Mouse (Mus musculus) liver, embryonic 13.5 days (tissue): ENCODE measurements around the gene Cd72. TPM values are rescaled to one million over a fixed set of nuclear protein-coding genes. Genes with fewer than 3 reads are reported as not detected.

Source experiments
- ATAC-seq: fragments of 200-750 bp; cut with Nextera tagmentation; 2 replicates; pipeline ENCODE4 v1.8.0; 2017; ENCODE audit warnings: low read depth, mild to moderate bottlenecking, moderate number of reproducible peaks, moderate library complexity
- DNase-seq: peaks from one replicate; pipeline ENCODE4 v3.0.0; 2022
- H3K27ac ChIP-seq: fragments of 300-500 bp; sonication (generic); 2 replicates; pipeline ENCODE4 v1.5.1; 2015; ENCODE audit warnings: moderate library complexity, mild to moderate bottlenecking, inconsistent platforms
- H3K27me3 ChIP-seq: fragments of 300-500 bp; sonication (generic); 2 replicates; pipeline ENCODE4 v1.6.1; 2015; ENCODE audit warnings: mild to moderate bottlenecking, inconsistent platforms
- H3K36me3 ChIP-seq: fragments of 300-500 bp; sonication (generic); 2 replicates; pipeline ENCODE4 v1.6.1; 2015; ENCODE audit warnings: mild to moderate bottlenecking, inconsistent platforms
- H3K4me1 ChIP-seq: fragments of 300-500 bp; sonication (generic); replicated peaks from 2 replicates; pipeline ENCODE4 v1.6.1; 2015; ENCODE audit warnings: inconsistent platforms
- H3K4me2 ChIP-seq: fragments of 300-500 bp; sonication (generic); 2 replicates; pipeline ENCODE4 v1.6.1; 2015; ENCODE audit warnings: inconsistent platforms, mild to moderate bottlenecking, moderate library complexity
- H3K4me3 ChIP-seq: fragments of 300-500 bp; sonication (generic); replicated peaks from 2 replicates; pipeline ENCODE4 v1.5.1; 2015; ENCODE audit warnings: mild to moderate bottlenecking, inconsistent platforms
- H3K9ac ChIP-seq: fragments of 300-500 bp; sonication (generic); 2 replicates; pipeline ENCODE4 v1.6.1; 2015; ENCODE audit warnings: mild to moderate bottlenecking, inconsistent platforms
- H3K9me3 ChIP-seq: fragments of 300-500 bp; sonication (generic); replicated peaks from 2 replicates; pipeline ENCODE4 v1.6.1; 2016; ENCODE audit warnings: inconsistent platforms
- WGBS: fragments of 180-500 bp; shearing (Covaris S2); methylation state at CpG from one replicate; pipeline ENCODE4 v1.1.7; 2015; ENCODE audit not compliant: insufficient replicate concordance; 5-methylcytosine and 5-hydroxymethylcytosine counted together
- polyA plus RNA-seq: library from polyadenylated mRNA; unstranded; fragments of >200 nt; fragmentation: Nextera tagmentation; extraction: Ambion mirVana; gene quantifications from 2 replicates; pipeline ENCODE4 v1.2.1, GENCODE M21; 2015

Cd72 gene
- polyA plus RNA-seq, 1 experiment from 2014 or later: 0.70 TPM

DNA sequence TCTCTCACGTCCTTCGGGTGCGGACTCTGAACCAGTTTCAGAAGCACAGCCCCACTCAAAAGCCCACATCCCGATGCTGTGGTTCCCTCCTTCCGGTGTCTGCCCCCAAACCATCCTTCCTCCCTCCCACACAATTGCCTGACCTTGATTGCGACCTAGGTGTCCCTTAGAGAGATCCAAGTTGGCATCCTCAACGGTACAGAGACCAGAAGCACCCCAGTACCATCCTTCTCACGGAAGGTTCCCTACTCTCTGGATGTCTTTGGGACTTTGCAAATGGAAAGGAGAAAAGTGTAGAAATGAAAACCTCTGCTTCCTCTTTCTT lies 24.1 kb upstream of the Cd72 start:
- H3K27ac ChIP-seq: peak overlapping the region; percentile 35; the same call in 1 of the 2 replicates
- H3K36me3 ChIP-seq: no peaks in the 10 kb centered on the region
- H3K9ac ChIP-seq: peak overlapping the region; percentile 64
- no peaks in the 10 kb centered on the region for H3K9me3 ChIP-seq
- ATAC-seq (peak; percentile 37), DNase-seq (no peak)
- peak overlapping the region; percentile 52 for H3K4me3 ChIP-seq
- WGBS: 22% methylated on average over 8 of the region's 8 CpGs
- peaks cover 17% of the 10 kb centered on the region for H3K4me1 ChIP-seq
- H3K4me2 ChIP-seq: peak overlapping the region; percentile 67
- 0 out of 2 replicates have a peak, but pooled peaks cover 9% of the 10 kb centered on the region for H3K27me3 ChIP-seq

DNA sequence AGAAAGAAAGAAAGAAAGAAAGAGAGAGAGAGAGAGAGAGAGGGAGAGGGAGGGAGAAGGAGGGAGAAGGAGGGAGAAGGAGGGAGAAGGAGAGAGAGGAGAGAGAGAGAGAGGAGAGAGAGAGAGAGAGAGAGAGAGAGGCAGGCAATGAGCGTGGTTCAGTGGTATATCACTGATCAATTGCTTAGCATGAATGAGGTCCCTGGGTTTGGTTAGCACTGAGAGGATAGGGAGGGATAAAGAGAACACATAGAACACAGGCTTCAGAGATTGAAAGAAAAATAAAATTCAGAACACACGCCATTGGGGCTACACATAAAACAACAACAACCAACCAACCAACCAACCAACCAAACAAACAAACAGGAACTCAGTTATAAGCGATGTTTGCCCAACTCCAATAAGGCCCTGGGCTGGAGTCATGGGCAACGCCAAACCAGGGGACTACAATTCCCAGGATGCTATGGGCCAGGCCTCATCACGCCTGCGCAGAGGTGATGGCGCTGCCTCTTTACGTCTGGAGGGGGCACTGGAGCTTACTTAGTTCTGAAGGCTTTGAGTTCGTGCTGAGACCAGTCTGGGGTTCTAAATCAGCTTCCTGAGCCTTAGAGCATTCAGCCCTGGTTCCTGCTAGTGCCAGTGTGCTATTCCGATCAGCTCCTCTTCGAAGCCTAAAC lies 23.6 kb upstream of the Cd72 start:
- no peaks in the 10 kb centered on the region for H3K9me3 ChIP-seq
- H3K4me2 ChIP-seq: peak overlapping the region; percentile 67
- H3K4me3 ChIP-seq: peak overlapping the region; percentile 52
- peaks cover 17% of the 10 kb centered on the region for H3K4me1 ChIP-seq
- H3K27me3 ChIP-seq: 0 out of 2 replicates have a peak, but pooled peaks cover 7% of the 10 kb centered on the region
- WGBS: 13% methylated on average over 11 of the region's 11 CpGs
- H3K27ac ChIP-seq: peak overlapping the region; percentile 35; the same call in 1 of the 2 replicates
- no peaks in the 10 kb centered on the region for H3K36me3 ChIP-seq
- peak overlapping the region; percentile 64 for H3K9ac ChIP-seq
- DNase-seq (peak; percentile 84), ATAC-seq (peak; percentile 92)

DNA sequence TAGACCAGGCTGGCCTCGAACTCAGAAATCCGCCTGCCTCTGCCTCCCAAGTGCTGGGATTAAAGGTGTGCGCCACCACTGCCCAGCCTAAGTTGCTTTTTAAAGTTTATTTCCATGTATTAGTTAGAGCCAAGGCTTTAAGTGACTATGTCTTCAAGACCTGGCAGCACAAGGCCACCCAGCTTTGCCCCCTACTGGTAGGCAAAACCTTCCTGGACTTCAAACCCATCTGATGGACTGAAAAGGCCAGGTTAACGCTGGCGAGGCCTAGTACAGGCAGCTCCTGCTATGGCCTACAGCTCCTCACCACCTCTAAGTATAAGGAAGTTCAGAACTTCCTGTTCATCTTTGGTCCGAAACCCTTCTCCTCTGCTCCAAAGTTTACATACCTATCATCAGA lies 22.2 kb upstream of the Cd72 start:
- Histone ChIP-seq H3K4me2 (no peak overlapping the region), H3K27me3 (no peaks in the 10 kb centered on the region), H3K4me1 (peaks cover 11% of the 10 kb centered on the region), H3K36me3 (no peaks in the 10 kb centered on the region), H3K27ac (no peak overlapping the region), H3K9ac (no peak overlapping the region), H3K9me3 (no peaks in the 10 kb centered on the region), H3K4me3 (no peak overlapping the region)
- DNase-seq: no peak
- ATAC-seq: no peak
- WGBS: 59% methylated on average over 6 of the region's 6 CpGs

DNA sequence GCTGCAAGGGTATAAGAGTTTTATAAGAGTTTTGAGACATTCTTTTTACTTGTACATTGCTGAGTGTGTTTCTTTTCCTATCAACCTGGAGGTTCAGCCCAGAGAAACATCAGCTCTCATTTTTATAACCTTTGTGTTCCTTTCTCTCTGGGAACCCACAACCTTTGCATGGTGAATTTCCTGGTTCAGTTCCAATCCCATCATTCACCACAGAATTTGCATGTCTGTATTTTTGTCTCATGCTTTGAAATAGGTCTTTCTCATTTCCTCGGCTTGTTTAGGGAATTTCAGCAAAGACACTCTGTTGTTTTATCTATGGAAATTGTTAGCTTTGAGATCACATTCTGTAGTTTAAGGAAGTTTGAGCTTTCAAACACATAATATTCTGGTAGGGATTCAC lies 19.2 kb upstream of the Cd72 start:
- H3K4me3 ChIP-seq: no peak overlapping the region
- no peaks in the 10 kb centered on the region for H3K36me3 ChIP-seq
- H3K9me3 ChIP-seq: no peaks in the 10 kb centered on the region
- ATAC-seq (no peak), DNase-seq (no peak)
- H3K4me2 ChIP-seq: no peak overlapping the region
- WGBS: 47% methylated on average over 1 of the region's 1 CpGs
- H3K9ac ChIP-seq: no peak overlapping the region
- no peaks in the 10 kb centered on the region for H3K27me3 ChIP-seq
- no peak overlapping the region for H3K27ac ChIP-seq
- H3K4me1 ChIP-seq: peaks cover 3% of the 10 kb centered on the region

DNA sequence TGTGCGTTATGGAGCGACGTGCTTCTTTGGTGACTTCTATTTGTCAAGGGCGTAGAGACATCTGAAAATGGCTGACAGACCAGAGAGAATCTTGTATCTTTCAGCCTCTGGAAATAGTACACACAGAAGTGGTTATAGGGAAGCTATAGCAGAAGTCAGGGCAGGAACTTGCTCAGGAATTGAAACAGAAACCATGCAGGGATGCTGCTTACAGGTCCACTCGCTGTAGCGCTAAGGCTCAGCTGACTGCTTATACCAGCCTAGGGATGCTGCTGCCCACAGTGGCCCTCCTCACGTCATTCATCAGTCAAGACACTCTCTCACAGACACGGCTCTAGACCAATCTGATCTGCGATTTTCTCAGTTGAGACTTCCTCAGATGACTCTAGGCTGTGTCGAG lies 15.9 kb upstream of the Cd72 start:
- Histone ChIP-seq H3K4me3 (no peak overlapping the region), H3K27me3 (no peaks in the 10 kb centered on the region), H3K4me2 (no peak overlapping the region), H3K4me1 (no peaks in the 10 kb centered on the region), H3K9me3 (no peaks in the 10 kb centered on the region), H3K36me3 (no peaks in the 10 kb centered on the region), H3K9ac (no peak overlapping the region), H3K27ac (no peak overlapping the region)
- DNase-seq (no peak), ATAC-seq (no peak)
- WGBS: 78% methylated on average over 10 of the region's 10 CpGs

DNA sequence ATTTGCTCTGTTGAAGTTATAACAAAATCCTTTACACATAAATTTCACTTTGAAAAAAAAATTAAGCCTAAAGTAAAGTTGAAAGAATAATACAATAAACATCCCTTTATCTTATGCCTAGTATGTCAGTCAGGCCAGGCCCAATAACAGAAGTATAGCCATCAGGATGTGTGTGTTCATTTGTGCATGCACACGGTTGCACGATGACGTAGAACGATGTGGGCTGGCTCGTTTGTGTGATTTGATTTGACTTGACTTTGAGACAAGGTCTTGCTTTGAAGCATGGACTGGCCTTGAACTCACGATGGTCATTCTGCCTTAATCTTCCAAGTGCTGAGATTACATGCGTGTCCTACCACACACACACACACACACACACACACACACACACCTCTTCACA lies 12.4 kb upstream of the Cd72 start:
- no peaks in the 10 kb centered on the region for H3K4me1 ChIP-seq
- no peak overlapping the region for H3K27ac ChIP-seq
- DNase-seq (no peak), ATAC-seq (no peak)
- no peaks in the 10 kb centered on the region for H3K36me3 ChIP-seq
- H3K9ac ChIP-seq: no peak overlapping the region
- H3K4me2 ChIP-seq: no peak overlapping the region
- WGBS: 74% methylated on average over 7 of the region's 7 CpGs
- no peaks in the 10 kb centered on the region for H3K9me3 ChIP-seq
- no peak overlapping the region for H3K4me3 ChIP-seq
- no peaks in the 10 kb centered on the region for H3K27me3 ChIP-seq

DNA sequence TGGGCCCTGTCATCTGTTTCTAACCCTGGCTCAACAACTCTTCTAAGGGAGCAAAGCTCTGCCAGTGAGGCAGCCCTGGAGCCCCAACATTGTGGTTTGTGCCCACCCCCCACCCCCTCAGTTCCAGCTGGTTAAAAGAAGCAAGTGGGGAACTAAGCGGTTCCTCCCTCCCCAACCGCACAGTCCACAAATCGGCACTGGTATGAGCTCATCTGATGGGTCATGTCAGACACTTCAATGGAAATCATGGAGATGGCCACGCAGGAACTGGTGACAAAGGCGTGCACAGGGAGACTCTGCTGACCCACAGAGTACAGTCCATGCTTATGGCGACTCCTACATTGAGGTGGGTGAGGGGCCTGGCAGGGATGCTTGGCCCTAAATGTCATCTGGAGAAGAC lies 11.5 kb upstream of the Cd72 start:
- no peaks in the 10 kb centered on the region for H3K9me3 ChIP-seq
- no peak overlapping the region for H3K4me2 ChIP-seq
- no peak overlapping the region for H3K4me3 ChIP-seq
- ATAC-seq (no peak), DNase-seq (no peak)
- no peaks in the 10 kb centered on the region for H3K4me1 ChIP-seq
- no peak overlapping the region for H3K9ac ChIP-seq
- H3K27ac ChIP-seq: no peak overlapping the region
- WGBS: 59% methylated on average over 6 of the region's 6 CpGs
- no peaks in the 10 kb centered on the region for H3K36me3 ChIP-seq
- H3K27me3 ChIP-seq: no peaks in the 10 kb centered on the region

DNA sequence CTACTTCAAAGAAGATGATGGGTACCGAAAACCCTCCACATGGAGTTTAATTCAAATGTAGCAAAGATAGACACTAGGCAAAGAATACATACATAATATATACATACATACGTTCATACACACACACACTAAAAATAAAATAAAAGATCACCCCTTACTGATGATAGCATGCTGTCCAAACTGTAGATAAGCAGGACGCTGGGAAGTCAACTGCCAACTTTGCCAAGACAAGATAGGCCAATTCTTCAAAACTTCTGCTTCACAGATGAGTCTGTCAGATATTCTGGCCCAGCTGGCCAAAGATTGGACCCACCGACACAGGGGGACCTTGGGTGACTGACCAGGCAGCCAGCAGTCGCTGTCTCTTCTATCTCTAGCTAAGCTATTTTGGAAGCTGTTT lies 8.7 kb upstream of the Cd72 start:
- Histone ChIP-seq H3K9me3 (no peaks in the 10 kb centered on the region), H3K4me2 (no peak overlapping the region), H3K36me3 (no peaks in the 10 kb centered on the region), H3K27me3 (no peaks in the 10 kb centered on the region), H3K9ac (no peak overlapping the region), H3K4me3 (no peak overlapping the region), H3K4me1 (no peaks in the 10 kb centered on the region), H3K27ac (no peak overlapping the region)
- 59% methylated on average over 5 of the region's 5 CpGs for WGBS
- DNase-seq (no peak), ATAC-seq (no peak)

DNA sequence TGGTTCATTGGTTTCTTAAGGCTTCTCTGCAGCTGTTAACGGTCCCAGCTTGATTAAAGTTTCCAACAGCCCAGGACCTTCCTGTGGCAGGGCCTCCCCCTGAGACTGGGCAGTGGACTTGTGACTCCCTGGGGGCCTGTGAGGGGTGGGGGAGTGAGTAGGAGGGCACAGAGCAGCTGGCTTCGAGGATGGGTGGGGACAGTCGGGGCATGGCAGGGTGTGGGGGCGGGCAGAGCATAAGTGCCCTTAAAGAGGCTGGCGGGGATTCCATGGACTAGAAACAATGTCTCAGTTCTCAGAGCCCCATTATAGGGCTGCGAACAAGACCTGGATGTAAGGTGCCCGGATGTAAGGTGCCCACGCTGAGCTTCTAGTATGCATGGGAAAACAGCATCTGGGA lies 2.7 kb upstream of the Cd72 start:
- no peak overlapping the region for H3K9ac ChIP-seq
- no peak overlapping the region for H3K27ac ChIP-seq
- no peak for DNase-seq
- no peaks in the 10 kb centered on the region for H3K9me3 ChIP-seq
- H3K36me3 ChIP-seq: no peaks in the 10 kb centered on the region
- H3K4me3 ChIP-seq: no peak overlapping the region
- no peaks in the 10 kb centered on the region for H3K4me1 ChIP-seq
- ATAC-seq: no peak
- peaks cover 34% of the 10 kb centered on the region for H3K27me3 ChIP-seq
- H3K4me2 ChIP-seq: no peak overlapping the region
- 33% methylated on average over 8 of the region's 8 CpGs for WGBS

DNA sequence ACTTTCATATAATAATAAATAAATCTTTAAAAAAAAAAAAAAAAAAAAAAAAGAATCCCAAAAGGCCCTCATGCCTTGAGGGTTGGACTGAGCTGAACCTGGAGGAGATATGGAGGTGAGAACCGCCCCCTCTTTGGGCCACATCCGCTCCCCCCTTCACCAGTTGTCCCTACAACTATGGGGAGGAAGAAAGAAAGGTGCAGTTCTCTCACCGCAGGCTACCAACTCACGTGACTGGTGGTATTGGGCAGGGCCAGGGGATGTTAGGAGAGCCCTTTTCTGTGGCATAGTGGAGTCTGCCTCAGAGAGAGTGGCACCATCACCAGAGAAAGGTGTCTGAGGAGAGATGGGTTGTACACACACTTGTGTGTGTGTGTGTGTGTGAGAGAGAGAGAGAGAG lies 2.0 kb upstream of the Cd72 start:
- Histone ChIP-seq H3K27me3 (peaks cover 40% of the 10 kb centered on the region), H3K4me1 (no peaks in the 10 kb centered on the region), H3K9me3 (no peaks in the 10 kb centered on the region), H3K27ac (no peak overlapping the region), H3K9ac (no peak overlapping the region), H3K4me2 (no peak overlapping the region), H3K4me3 (no peak overlapping the region), H3K36me3 (no peaks in the 10 kb centered on the region)
- ATAC-seq (no peak), DNase-seq (no peak)
- WGBS: 15% methylated on average over 4 of the region's 4 CpGs

DNA sequence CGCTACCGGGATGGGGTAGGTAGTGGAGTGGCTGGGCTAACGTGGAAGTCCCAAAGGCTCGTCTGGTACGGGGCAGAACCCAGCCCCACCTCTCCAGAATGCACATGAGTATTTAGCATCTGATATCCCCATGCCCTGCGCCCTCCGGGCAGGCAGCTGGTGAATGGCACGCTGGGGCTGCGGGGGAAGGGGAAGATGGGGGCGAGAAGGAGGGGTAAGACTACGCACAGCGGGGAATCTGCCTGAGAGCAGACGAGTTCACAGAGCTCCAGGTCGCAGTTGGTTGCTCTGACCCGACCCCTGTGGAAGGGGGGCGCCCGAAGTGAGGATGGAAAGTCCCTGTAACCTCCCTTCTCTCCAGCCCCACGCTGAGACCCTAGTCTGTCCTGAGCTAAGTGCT lies 1.0 kb downstream of the Cd72 start:
- peaks cover 45% of the 10 kb centered on the region for H3K27me3 ChIP-seq
- H3K9me3 ChIP-seq: no peaks in the 10 kb centered on the region
- no peaks in the 10 kb centered on the region for H3K4me1 ChIP-seq
- H3K36me3 ChIP-seq: no peaks in the 10 kb centered on the region
- H3K4me3 ChIP-seq: no peak overlapping the region; the same call in 1 of the 2 replicates
- H3K4me2 ChIP-seq: peak overlapping the region; percentile 19
- no peak for DNase-seq
- no peak for ATAC-seq
- H3K27ac ChIP-seq: no peak overlapping the region
- 0% methylated on average over 18 of the region's 18 CpGs for WGBS
- no peak overlapping the region for H3K9ac ChIP-seq

DNA sequence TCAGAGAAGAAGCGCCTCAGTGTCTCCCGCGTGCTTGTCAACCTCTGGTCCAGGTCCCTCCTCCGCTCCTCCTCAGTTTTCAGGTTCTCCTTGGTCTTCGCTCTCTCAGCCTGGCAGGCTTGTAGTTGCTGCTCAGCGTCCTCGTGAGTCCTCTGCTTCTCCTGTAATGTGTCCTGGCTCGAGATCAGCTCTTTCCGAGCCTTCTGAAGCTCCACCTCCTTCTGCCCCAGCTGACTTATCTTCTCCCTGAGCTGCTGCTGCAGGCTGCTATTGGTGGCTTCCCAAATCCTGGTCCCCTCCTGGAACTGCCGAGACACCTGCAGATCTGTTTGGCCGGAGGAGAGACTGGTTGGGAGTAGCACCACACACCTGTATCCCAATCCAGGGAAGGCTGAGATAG lies 2.1 kb downstream of the Cd72 start:
- no peak overlapping the region for H3K9ac ChIP-seq
- peaks cover 4% of the 10 kb centered on the region; the same call in 1 of the 2 replicates for H3K36me3 ChIP-seq
- no peak overlapping the region for H3K4me3 ChIP-seq
- no peaks in the 10 kb centered on the region for H3K4me1 ChIP-seq
- H3K9me3 ChIP-seq: no peaks in the 10 kb centered on the region
- peaks cover 45% of the 10 kb centered on the region for H3K27me3 ChIP-seq
- H3K27ac ChIP-seq: no peak overlapping the region
- DNase-seq: no peak
- H3K4me2 ChIP-seq: no peak overlapping the region
- no peak for ATAC-seq
- 37% methylated on average over 11 of the region's 11 CpGs for WGBS
